Mouse (Mus musculus): Measurements from ENCODE around the gene Efhd2. TPM values are rescaled to one million over a fixed set of nuclear protein-coding genes. Genes with fewer than 3 reads are reported as not detected.

The Efhd2 gene
- polyA plus RNA-seq, 1 experiment from 2014 or later: 64.6 TPM

GRCm38 (mm10) chr4:141819316-141819715, 55.4 kb downstream of the Efhd2 start:
- Histone ChIP-seq H3K4me1 (ENCODE audit: insufficient read depth) (no peaks in the 10 kb centered on the region), H3K9me3 (ENCODE audit: low read depth, low read length) (no peaks in the 10 kb centered on the region), H3K4me3 (ENCODE audit: low read depth, low read length) (no peak overlapping the region), H3K27me3 (ENCODE audit: insufficient read depth, low read length) (no peaks in the 10 kb centered on the region), H3K27ac (ENCODE audit: low read depth) (no peak overlapping the region), H3K36me3 (ENCODE audit: insufficient read depth) (peaks cover 12% of the 10 kb centered on the region; the same call in 1 of the 2 replicates), H3K4me2 (no peak overlapping the region), H3K9ac (no peak overlapping the region)
- WGBS: 89% methylated on average over 7 of the region's 7 CpGs
- no peak for DNase-seq
- TF ChIP-seq CTCF (IDR thresholded peaks at IDR 0.05; ENCODE audit: low read depth): no peak
- no peak for ATAC-seq (ENCODE audit: insufficient read depth)

- DNase-seq (no peak), ATAC-seq (ENCODE audit: insufficient read depth) (no peak)
- H3K4me3 ChIP-seq (ENCODE audit: low read depth, low read length): no peak overlapping the region
- no peak for TF ChIP-seq CTCF (IDR thresholded peaks at IDR 0.05; ENCODE audit: low read depth)
- peaks cover 15% of the 10 kb centered on the region; the same call in 1 of the 2 replicates for H3K36me3 ChIP-seq (ENCODE audit: insufficient read depth)
- no peaks in the 10 kb centered on the region for H3K4me1 ChIP-seq (ENCODE audit: insufficient read depth)
- no peaks in the 10 kb centered on the region for H3K9me3 ChIP-seq (ENCODE audit: low read depth, low read length)
- H3K27ac ChIP-seq (ENCODE audit: low read depth): no peak overlapping the region
- no peaks in the 10 kb centered on the region for H3K27me3 ChIP-seq (ENCODE audit: insufficient read depth, low read length)
- 80% methylated on average over 13 of the region's 13 CpGs for WGBS
- H3K4me2 ChIP-seq: no peak overlapping the region
- no peak overlapping the region for H3K9ac ChIP-seq
Observed at GRCm38 (mm10) chr4:141818861-141819260, 55.9 kb downstream of the Efhd2 start.

GRCm38 (mm10) chr4:141817706-141818105, 57.0 kb downstream of the Efhd2 start:
- no peak overlapping the region for H3K27ac ChIP-seq (ENCODE audit: low read depth)
- no peak overlapping the region for H3K4me3 ChIP-seq (ENCODE audit: low read depth, low read length)
- H3K9ac ChIP-seq: no peak overlapping the region
- no peak for ATAC-seq (ENCODE audit: insufficient read depth)
- no peak overlapping the region for H3K4me2 ChIP-seq
- 76% methylated on average over 10 of the region's 10 CpGs for WGBS
- TF ChIP-seq CTCF (IDR thresholded peaks at IDR 0.05; ENCODE audit: low read depth): no peak
- no peak for DNase-seq
- H3K9me3 ChIP-seq (ENCODE audit: low read depth, low read length): no peaks in the 10 kb centered on the region
- H3K36me3 ChIP-seq (ENCODE audit: insufficient read depth): peaks cover 26% of the 10 kb centered on the region; the same call in 1 of the 2 replicates
- no peaks in the 10 kb centered on the region for H3K4me1 ChIP-seq (ENCODE audit: insufficient read depth)
- H3K27me3 ChIP-seq (ENCODE audit: insufficient read depth, low read length): no peaks in the 10 kb centered on the region

- Histone ChIP-seq H3K4me3 (ENCODE audit: low read depth, low read length) (no peak overlapping the region), H3K27ac (ENCODE audit: low read depth) (no peak overlapping the region), H3K9me3 (ENCODE audit: low read depth, low read length) (no peaks in the 10 kb centered on the region), H3K4me1 (ENCODE audit: insufficient read depth) (no peaks in the 10 kb centered on the region), H3K27me3 (ENCODE audit: insufficient read depth, low read length) (no peaks in the 10 kb centered on the region), H3K4me2 (no peak overlapping the region), H3K9ac (no peak overlapping the region), H3K36me3 (ENCODE audit: insufficient read depth) (peaks cover 32% of the 10 kb centered on the region)
- no peak for DNase-seq
- 71% methylated on average over 14 of the region's 14 CpGs for WGBS
- ATAC-seq (ENCODE audit: insufficient read depth): no peak
- TF ChIP-seq CTCF (IDR thresholded peaks at IDR 0.05; ENCODE audit: low read depth): no peak
Observed at GRCm38 (mm10) chr4:141816776-141817655, 57.7 kb downstream of the Efhd2 start.

GRCm38 (mm10) chr4:141816267-141816666, 58.5 kb downstream of the Efhd2 start:
- Histone ChIP-seq H3K36me3 (ENCODE audit: insufficient read depth) (peaks cover 40% of the 10 kb centered on the region), H3K4me3 (ENCODE audit: low read depth, low read length) (no peak overlapping the region), H3K27me3 (ENCODE audit: insufficient read depth, low read length) (no peaks in the 10 kb centered on the region), H3K9me3 (ENCODE audit: low read depth, low read length) (no peaks in the 10 kb centered on the region), H3K9ac (no peak overlapping the region), H3K4me1 (ENCODE audit: insufficient read depth) (no peaks in the 10 kb centered on the region), H3K27ac (ENCODE audit: low read depth) (no peak overlapping the region), H3K4me2 (no peak overlapping the region)
- ATAC-seq (ENCODE audit: insufficient read depth) (no peak), DNase-seq (no peak)
- 84% methylated on average over 7 of the region's 7 CpGs for WGBS
- no peak for TF ChIP-seq CTCF (IDR thresholded peaks at IDR 0.05; ENCODE audit: low read depth)

- WGBS: 96% methylated on average over 7 of the region's 7 CpGs
Observed at GRCm38 (mm10) chr4:141811375-141811774, 63.3 kb downstream of the Efhd2 start.

GRCm38 (mm10) chr4:141810975-141811374, 63.7 kb downstream of the Efhd2 start:
- Histone ChIP-seq H3K36me3 (ENCODE audit: insufficient read depth) (peaks cover 87% of the 10 kb centered on the region), H3K4me1 (ENCODE audit: insufficient read depth) (no peaks in the 10 kb centered on the region), H3K27me3 (ENCODE audit: insufficient read depth, low read length) (no peaks in the 10 kb centered on the region), H3K9ac (no peak overlapping the region), H3K4me3 (ENCODE audit: low read depth, low read length) (no peak overlapping the region), H3K4me2 (no peak overlapping the region), H3K9me3 (ENCODE audit: low read depth, low read length) (no peaks in the 10 kb centered on the region), H3K27ac (ENCODE audit: low read depth) (no peak overlapping the region)
- TF ChIP-seq CTCF (IDR thresholded peaks at IDR 0.05; ENCODE audit: low read depth): no peak
- WGBS: 88% methylated on average over 2 of the region's 2 CpGs
- DNase-seq: no peak
- ATAC-seq (ENCODE audit: insufficient read depth): no peak

More at GRCm38 (mm10) chr4:141811375-141811774, 63.3 kb downstream of the Efhd2 start:
- no peaks in the 10 kb centered on the region for H3K9me3 ChIP-seq (ENCODE audit: low read depth, low read length)
- no peak overlapping the region for H3K9ac ChIP-seq
- H3K4me1 ChIP-seq (ENCODE audit: insufficient read depth): no peaks in the 10 kb centered on the region
- H3K4me2 ChIP-seq: no peak overlapping the region
- peaks cover 83% of the 10 kb centered on the region for H3K36me3 ChIP-seq (ENCODE audit: insufficient read depth)
- TF ChIP-seq CTCF (IDR thresholded peaks at IDR 0.05; ENCODE audit: low read depth): no peak
- H3K27me3 ChIP-seq (ENCODE audit: insufficient read depth, low read length): no peaks in the 10 kb centered on the region
- no peak overlapping the region for H3K27ac ChIP-seq (ENCODE audit: low read depth)
- ATAC-seq (ENCODE audit: insufficient read depth) (no peak), DNase-seq (peak; percentile 42)
- no peak overlapping the region for H3K4me3 ChIP-seq (ENCODE audit: low read depth, low read length)
